In genomic region chr7:142341564-142342246, GRCm38 (mm10) we compare ENCODE assay signal across 13 mouse cellular contexts. TPM values are rescaled to one million over a fixed set of nuclear protein-coding genes. Genes with fewer than 3 reads are reported as not detected.
DNase-seq lines count a peak whose midpoint lies in the region; ATAC-seq and TF ChIP-seq lines count a peak whose summit lies in the region.
"Had no signal": no experiment of that assay in that cellular context is flagged by ENCODE, and none has a peak within 500 bp of the region (broad histone marks: within the 10 kb centered on the region; RNA-seq: fewer than 3 reads in every experiment).

No protein-coding gene starts in this region.

- WGBS in heart, embryonic 13.5 days: 53% methylated on average over 10 of the region's 10 CpGs
- 40% methylated on average over 10 of the region's 10 CpGs for WGBS in lung, postnatal 0 days
- WGBS in limb, embryonic 10.5 days: 75% methylated on average over 10 of the region's 10 CpGs

- no peaks in the 10 kb centered on the region for H3K36me3 ChIP-seq in heart, embryonic 13.5 days
- no peaks in the 10 kb centered on the region for H3K36me3 ChIP-seq in lung, postnatal 0 days (ENCODE audit: insufficient read depth, low read length)
- H3K36me3 ChIP-seq in limb, embryonic 10.5 days: no peaks in the 10 kb centered on the region

- H3K27ac ChIP-seq in heart, embryonic 13.5 days (replicated peaks): peak overlapping the region; percentile 53
- H3K27ac ChIP-seq in lung, postnatal 0 days (ENCODE audit: low read length): no peak overlapping the region
- H3K27ac ChIP-seq in limb, embryonic 10.5 days: peak overlapping the region; percentile 32
- H3K27ac ChIP-seq: hindbrain, embryonic 14.5 days; liver, embryonic 14.5 days had no signal

- no peak overlapping the region for H3K4me2 ChIP-seq in heart, embryonic 13.5 days
- no peak overlapping the region for H3K4me2 ChIP-seq in lung, postnatal 0 days (replicated peaks; ENCODE audit: low read depth, low read length)
- H3K4me2 ChIP-seq: hindbrain, embryonic 14.5 days had no signal

- H3K4me3 ChIP-seq in heart, embryonic 13.5 days: no peak overlapping the region
- no peak overlapping the region for H3K4me3 ChIP-seq in lung, postnatal 0 days (ENCODE audit: low read depth, low read length)
- H3K4me3 ChIP-seq in limb, embryonic 10.5 days: no peak overlapping the region

- no peak for DNase-seq in heart, adult 9 months (ENCODE audit: low spot score in 2 of 2)
- DNase-seq in lung, postnatal 0 days (ENCODE audit: low spot score): no peak
- no peak for DNase-seq in lung, postnatal 25 days (ENCODE audit: low spot score)
- DNase-seq in limb, embryonic 10.5 days (ENCODE audit: low spot score): no peak
- peak; percentile 80 for DNase-seq in thymus, postnatal 0 days (ENCODE audit: low spot score)
- no peak for DNase-seq in right cerebral cortex, postnatal 14 days
- no peak for DNase-seq in cerebellum, adult 8-10 months

- no peak for ATAC-seq in heart, embryonic 13.5 days (ENCODE audit: extremely low read depth, insufficient number of reproducible peaks, low FRiP score, low TSS enrichment)
- ATAC-seq in lung, postnatal 0 days: peak; percentile 35; the same call in 1 of the 2 replicates
- ATAC-seq: Patski had no signal

- no peak for TF ChIP-seq CTCF in lung, postnatal 0 days (IDR thresholded peaks at IDR 0.05)

- no peaks in the 10 kb centered on the region for H3K9me3 ChIP-seq in heart, embryonic 13.5 days
- H3K9me3 ChIP-seq in lung, postnatal 0 days (ENCODE audit: low read length): no peaks in the 10 kb centered on the region
- no peaks in the 10 kb centered on the region for H3K9me3 ChIP-seq in limb, embryonic 10.5 days (replicated peaks)

- 0 out of 2 replicates have a peak overlapping the region, but pooled peaks have one; percentile 19 for H3K9ac ChIP-seq in heart, embryonic 13.5 days
- H3K9ac ChIP-seq in lung, postnatal 0 days (replicated peaks; ENCODE audit: low read depth): no peak overlapping the region
- H3K9ac ChIP-seq: hindbrain, embryonic 14.5 days; liver, embryonic 14.5 days had no signal

- H3K4me1 ChIP-seq in heart, embryonic 13.5 days: peaks cover 23% of the 10 kb centered on the region
- H3K4me1 ChIP-seq in lung, postnatal 0 days (ENCODE audit: insufficient read depth, low read depth, low read length): no peaks in the 10 kb centered on the region
- peaks cover 16% of the 10 kb centered on the region for H3K4me1 ChIP-seq in limb, embryonic 10.5 days

- no peaks in the 10 kb centered on the region for H3K27me3 ChIP-seq in heart, embryonic 13.5 days (replicated peaks)
- no peaks in the 10 kb centered on the region for H3K27me3 ChIP-seq in lung, postnatal 0 days (replicated peaks; ENCODE audit: insufficient read depth, low read length)
- H3K27me3 ChIP-seq in limb, embryonic 10.5 days (ENCODE audit: low read depth, poor library complexity, severe bottlenecking): no peaks in the 10 kb centered on the region
- H3K27me3 ChIP-seq: Patski had no signal

- TF ChIP-seq EP300 in lung, postnatal 0 days (IDR thresholded peaks at IDR 0.05): no peak

RNA-seq across cellular contexts. Expression of gene Ifitm10, which starts 31.8 kb away (rescaled TPM):
- 6.5 and 7.5 TPM in 2 replicates for polyA plus RNA-seq in heart, embryonic 13.5 days (2015; fragmentation: Nextera tagmentation; extraction: Ambion mirVana)
- polyA plus RNA-seq in lung, postnatal 0 days (2015; fragmentation: Nextera tagmentation; extraction: Ambion mirVana): 15.0 and 15.5 TPM in 2 replicates
- polyA plus RNA-seq in limb, embryonic 10.5 days (2016; fragmentation: Nextera tagmentation; extraction: Ambion mirVana): 0.53 and 0.73 TPM in 2 replicates
- 8.5 and 10.6 TPM in 2 replicates for polyA plus RNA-seq in thymus, postnatal 0 days (2015; fragmentation: Nextera tagmentation; extraction: Ambion mirVana)

RNA-seq across cellular contexts. Expression of gene Krtap5-4, which starts 38.4 kb away (rescaled TPM):
- not detected in 2 replicates for polyA plus RNA-seq in heart, embryonic 13.5 days (2015; fragmentation: Nextera tagmentation; extraction: Ambion mirVana)
- not detected in 2 replicates for polyA plus RNA-seq in lung, postnatal 0 days (2015; fragmentation: Nextera tagmentation; extraction: Ambion mirVana)
- polyA plus RNA-seq in limb, embryonic 10.5 days (2016; fragmentation: Nextera tagmentation; extraction: Ambion mirVana): not detected in 2 replicates
- not detected in 2 replicates for polyA plus RNA-seq in thymus, postnatal 0 days (2015; fragmentation: Nextera tagmentation; extraction: Ambion mirVana)
- polyA plus RNA-seq: hindbrain, embryonic 14.5 days; liver, embryonic 14.5 days; Patski; small intestine, adult 2 months had no signal

RNA-seq across cellular contexts. Expression of gene Gm49369, which starts 40.8 kb away (rescaled TPM):
- 2.3 TPM in 1 of 2 replicates, not detected in the other for polyA plus RNA-seq in heart, embryonic 13.5 days (2015; fragmentation: Nextera tagmentation; extraction: Ambion mirVana)
- 0.80 TPM in 1 of 2 replicates, not detected in the other for polyA plus RNA-seq in lung, postnatal 0 days (2015; fragmentation: Nextera tagmentation; extraction: Ambion mirVana)
- 0.63 and 1.1 TPM in 2 replicates for polyA plus RNA-seq in limb, embryonic 10.5 days (2016; fragmentation: Nextera tagmentation; extraction: Ambion mirVana)
- polyA plus RNA-seq in thymus, postnatal 0 days (2015; fragmentation: Nextera tagmentation; extraction: Ambion mirVana): 5.1 TPM in 1 of 2 replicates, not detected in the other
- polyA plus RNA-seq: C2C12; hindbrain, embryonic 14.5 days; small intestine, adult 2 months had no signal

RNA-seq across cellular contexts. Expression of gene Krtap5-1, which starts 44.8 kb away (rescaled TPM):
- polyA plus RNA-seq in heart, embryonic 13.5 days (2015; fragmentation: Nextera tagmentation; extraction: Ambion mirVana): not detected in 2 replicates
- polyA plus RNA-seq in lung, postnatal 0 days (2015; fragmentation: Nextera tagmentation; extraction: Ambion mirVana): not detected in 2 replicates
- polyA plus RNA-seq in limb, embryonic 10.5 days (2016; fragmentation: Nextera tagmentation; extraction: Ambion mirVana): not detected in 2 replicates
- not detected in 2 replicates for polyA plus RNA-seq in thymus, postnatal 0 days (2015; fragmentation: Nextera tagmentation; extraction: Ambion mirVana)
- polyA plus RNA-seq: C2C12; hindbrain, embryonic 14.5 days; liver, embryonic 14.5 days; Patski; small intestine, adult 2 months had no signal

RNA-seq across cellular contexts. Expression of gene Ctsd, which starts 46.1 kb away (rescaled TPM):
- 443 and 485 TPM in 2 replicates for polyA plus RNA-seq in heart, embryonic 13.5 days (2015; fragmentation: Nextera tagmentation; extraction: Ambion mirVana)
- polyA plus RNA-seq in lung, postnatal 0 days (2015; fragmentation: Nextera tagmentation; extraction: Ambion mirVana): 469 and 481 TPM in 2 replicates
- 121 and 132 TPM in 2 replicates for polyA plus RNA-seq in limb, embryonic 10.5 days (2016; fragmentation: Nextera tagmentation; extraction: Ambion mirVana)
- 395 and 403 TPM in 2 replicates for polyA plus RNA-seq in thymus, postnatal 0 days (2015; fragmentation: Nextera tagmentation; extraction: Ambion mirVana)
